Mouse (Mus musculus): ENCODE results near the gene Mx1.

The Mx1 gene

GRCm38 (mm10) chr16:97462481-97463181, at the start of gene Mx1:
TSS of gene Mx1 (minus strand) at chr16:97462907.
- DNase-seq, result no peak

- no peak for DNase-seq
Measured at GRCm38 (mm10) chr16:97512347-97512751, 49.6 kb upstream of the Mx1 start.

GRCm38 (mm10) chr16:97511495-97511894, 48.8 kb upstream of the Mx1 start:
- DNase-seq, result no peak

GRCm38 (mm10) chr16:97510849-97511248, 48.1 kb upstream of the Mx1 start:
- no peak for DNase-seq

- DNase-seq, result no peak
Measured at GRCm38 (mm10) chr16:97507783-97508182, 45.1 kb upstream of the Mx1 start.

- DNase-seq, result no peak
Measured at GRCm38 (mm10) chr16:97504793-97505192, 42.1 kb upstream of the Mx1 start.

- DNase-seq, result no peak
Measured at GRCm38 (mm10) chr16:97503849-97504248, 41.1 kb upstream of the Mx1 start.

GRCm38 (mm10) chr16:97500901-97501300, 38.2 kb upstream of the Mx1 start:
- DNase-seq, result no peak

- no peak for DNase-seq
Measured at GRCm38 (mm10) chr16:97499450-97499849, 36.7 kb upstream of the Mx1 start.

- no peak for DNase-seq
Measured at GRCm38 (mm10) chr16:97498139-97498538, 35.4 kb upstream of the Mx1 start.

GRCm38 (mm10) chr16:97497682-97498081, 35.0 kb upstream of the Mx1 start:
- no peak for DNase-seq

- no peak for DNase-seq
Measured at GRCm38 (mm10) chr16:97496026-97496425, 33.3 kb upstream of the Mx1 start.

- no peak for DNase-seq
Measured at GRCm38 (mm10) chr16:97492369-97492768, 29.7 kb upstream of the Mx1 start.

GRCm38 (mm10) chr16:97478655-97479054, 15.9 kb upstream of the Mx1 start:
- no peak for DNase-seq

GRCm38 (mm10) chr16:97476524-97476923, 13.8 kb upstream of the Mx1 start:
- DNase-seq, result no peak

- DNase-seq, result no peak
Measured at GRCm38 (mm10) chr16:97475581-97475980, 12.9 kb upstream of the Mx1 start.

- no peak for DNase-seq
Measured at GRCm38 (mm10) chr16:97474671-97475070, 12.0 kb upstream of the Mx1 start.

GRCm38 (mm10) chr16:97467993-97468791, 5.5 kb upstream of the Mx1 start:
- no peak for DNase-seq

GRCm38 (mm10) chr16:97467472-97467871, 4.8 kb upstream of the Mx1 start:
- DNase-seq, result no peak

GRCm38 (mm10) chr16:97466182-97466957, 3.7 kb upstream of the Mx1 start:
- no peak for DNase-seq

GRCm38 (mm10) chr16:97461271-97461670, 1.4 kb downstream of the Mx1 start:
- DNase-seq, result no peak

GRCm38 (mm10) chr16:97459831-97460230, 2.9 kb downstream of the Mx1 start:
- no peak for DNase-seq

- DNase-seq, result no peak
Measured at GRCm38 (mm10) chr16:97447386-97447785, 15.3 kb downstream of the Mx1 start.

Measured in kidney, postnatal 10 days (tissue).